Mouse (Mus musculus): ENCODE measurements around the gene Mob3a.
"Not testable (repeated sequence)": the region's sequence is repeated elsewhere in the genome, so short reads cannot be mapped to it uniquely, and the experiment has no call there.

Mob3a gene

DNA sequence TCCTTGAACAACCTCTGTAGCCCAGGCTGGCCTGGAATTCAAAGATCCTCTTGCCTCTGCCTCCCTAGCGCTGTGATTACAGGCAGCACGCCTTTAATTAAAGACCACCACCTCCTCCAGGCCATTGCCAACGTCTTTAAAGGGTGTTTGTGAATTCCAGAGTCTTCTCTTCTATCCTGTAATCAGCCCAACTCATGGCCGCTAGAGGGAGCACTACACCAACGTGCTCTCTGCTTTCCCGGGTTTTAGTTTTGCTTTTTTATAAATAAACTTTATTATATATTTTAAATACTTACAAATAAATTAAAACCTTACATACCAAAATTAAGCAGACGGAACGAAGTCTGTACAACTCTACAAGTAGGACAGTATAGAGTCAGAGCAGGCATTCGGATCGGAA, 42.6 kb downstream of the Mob3a start:
- DNase-seq: peak; percentile 90

DNA sequence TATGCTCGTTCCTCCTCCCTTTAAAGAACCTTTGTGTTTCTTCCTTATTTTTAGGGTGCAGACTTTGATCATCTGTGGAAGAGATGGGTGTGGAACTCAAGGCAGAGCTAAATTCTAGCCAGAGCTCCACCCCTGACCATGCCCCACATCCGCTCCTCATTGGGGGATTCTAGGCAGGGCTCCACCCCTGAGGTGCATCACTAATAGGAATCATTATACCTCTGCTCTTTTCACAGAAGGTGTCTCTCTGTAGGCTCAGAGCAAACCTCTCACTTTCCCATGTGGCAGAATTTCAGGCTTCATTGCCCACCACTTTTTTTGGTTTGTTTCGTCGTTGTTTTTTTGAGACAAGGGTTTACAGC, 43.0 kb downstream of the Mob3a start:
- DNase-seq: peak; percentile 56

DNA sequence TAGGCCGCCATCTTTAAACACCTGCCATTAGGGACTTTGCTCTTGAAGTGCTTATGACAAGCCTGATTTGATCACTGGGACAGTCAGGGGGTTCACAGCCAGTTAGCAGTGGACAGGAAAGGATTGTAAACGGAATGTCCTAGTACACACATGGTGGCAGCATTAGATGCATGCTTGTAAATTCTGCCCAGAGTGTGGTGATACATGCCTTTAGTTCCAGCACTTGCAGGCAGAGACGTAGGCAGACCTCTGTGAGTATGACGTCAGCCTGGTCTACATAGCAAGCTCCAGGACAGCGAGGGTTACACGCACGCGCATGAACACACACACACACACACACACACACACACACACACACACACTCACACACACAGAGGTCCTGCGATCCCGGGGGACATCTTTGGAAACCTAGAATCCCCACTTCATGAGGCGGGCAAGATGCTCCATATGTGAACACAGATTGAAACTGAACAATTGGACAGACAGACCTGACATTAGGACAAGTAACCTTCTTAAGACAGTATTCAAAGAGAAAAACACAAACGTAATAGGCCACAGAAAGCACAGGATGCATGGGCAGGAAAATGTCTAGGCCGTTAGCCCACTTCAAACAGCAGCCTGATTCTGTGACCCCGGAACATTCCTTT, 43.5 kb downstream of the Mob3a start:
- DNase-seq: no peak

DNA sequence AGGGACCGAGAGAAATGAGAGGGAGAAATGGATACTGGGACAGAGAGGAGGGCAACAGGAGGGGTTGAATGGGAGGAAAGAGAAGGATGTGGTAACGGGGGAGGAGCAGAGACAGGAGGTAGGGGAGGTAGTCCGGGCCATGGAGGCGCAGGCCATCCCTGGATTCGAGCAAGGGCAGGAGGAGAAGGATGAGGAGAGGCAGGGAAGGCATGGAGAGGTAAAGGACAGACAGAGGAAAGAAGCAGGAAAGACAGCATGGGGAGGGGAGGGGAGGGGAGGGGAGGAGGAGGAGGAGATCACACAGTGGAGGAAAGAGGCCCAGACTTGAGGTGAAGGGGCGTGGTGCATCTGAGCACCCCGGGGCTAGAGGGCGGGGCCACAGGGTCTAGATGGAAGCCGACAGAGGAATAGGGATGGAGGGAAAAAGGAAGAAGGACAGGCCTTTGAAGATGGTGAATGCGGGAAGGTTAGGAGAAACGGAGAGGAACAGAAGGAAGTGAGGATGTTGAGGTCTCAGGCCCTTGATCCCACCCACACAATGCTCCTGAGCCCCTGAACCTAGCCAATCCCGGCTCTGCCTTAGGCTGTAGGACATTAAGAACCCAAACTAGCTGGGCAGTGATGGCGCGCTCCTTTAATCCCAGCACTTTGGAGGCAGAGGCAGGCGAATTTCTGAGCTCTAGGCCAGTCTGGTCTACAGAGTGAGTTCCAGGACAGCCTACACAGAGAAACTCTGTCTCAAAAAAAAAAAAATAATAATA, 44.7 kb downstream of the Mob3a start, which contains the start of gene Btbd2:
Gene Btbd2, minus strand, starts transcription at position 209 of the 761 bp plus-strand sequence.
- DNase-seq: peak; percentile 69

DNA sequence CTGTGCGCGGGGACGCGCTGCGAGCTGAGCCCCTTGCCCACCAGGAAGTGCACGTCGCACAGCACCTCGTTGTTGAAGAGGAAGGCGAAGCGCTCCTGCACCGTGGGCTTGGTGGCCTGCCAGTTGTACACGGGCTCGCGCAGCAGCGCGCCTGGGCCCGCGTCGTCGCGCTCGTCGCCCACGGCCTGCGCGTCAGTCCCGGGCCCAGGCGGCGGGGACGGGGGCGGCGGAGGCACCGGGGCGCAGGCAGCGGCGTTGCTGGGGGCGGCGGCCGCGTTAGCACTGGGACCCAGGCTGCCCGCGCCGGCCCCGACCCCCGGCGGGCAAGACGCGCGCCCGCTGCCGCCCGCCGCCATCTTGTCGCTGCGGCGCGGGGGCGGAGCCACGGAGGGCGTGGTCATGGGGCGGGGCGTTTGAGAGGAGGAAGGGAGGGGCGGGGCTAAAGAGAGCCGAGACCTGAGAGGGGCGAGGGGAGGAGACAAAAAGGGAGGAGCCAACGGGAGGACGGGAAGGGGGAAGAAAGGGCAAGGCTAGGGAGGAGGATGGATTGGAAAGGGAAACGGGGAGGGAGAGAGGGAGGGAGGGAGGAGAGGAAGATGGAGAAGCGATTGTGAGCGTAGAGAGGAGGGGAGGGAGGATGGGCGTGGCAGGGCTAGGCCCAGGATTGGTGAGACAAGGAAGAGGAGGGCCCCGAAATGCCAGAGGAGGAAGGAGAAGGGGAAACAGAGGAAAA, 45.5 kb downstream of the Mob3a start:
- peak; percentile 100 for DNase-seq

DNA sequence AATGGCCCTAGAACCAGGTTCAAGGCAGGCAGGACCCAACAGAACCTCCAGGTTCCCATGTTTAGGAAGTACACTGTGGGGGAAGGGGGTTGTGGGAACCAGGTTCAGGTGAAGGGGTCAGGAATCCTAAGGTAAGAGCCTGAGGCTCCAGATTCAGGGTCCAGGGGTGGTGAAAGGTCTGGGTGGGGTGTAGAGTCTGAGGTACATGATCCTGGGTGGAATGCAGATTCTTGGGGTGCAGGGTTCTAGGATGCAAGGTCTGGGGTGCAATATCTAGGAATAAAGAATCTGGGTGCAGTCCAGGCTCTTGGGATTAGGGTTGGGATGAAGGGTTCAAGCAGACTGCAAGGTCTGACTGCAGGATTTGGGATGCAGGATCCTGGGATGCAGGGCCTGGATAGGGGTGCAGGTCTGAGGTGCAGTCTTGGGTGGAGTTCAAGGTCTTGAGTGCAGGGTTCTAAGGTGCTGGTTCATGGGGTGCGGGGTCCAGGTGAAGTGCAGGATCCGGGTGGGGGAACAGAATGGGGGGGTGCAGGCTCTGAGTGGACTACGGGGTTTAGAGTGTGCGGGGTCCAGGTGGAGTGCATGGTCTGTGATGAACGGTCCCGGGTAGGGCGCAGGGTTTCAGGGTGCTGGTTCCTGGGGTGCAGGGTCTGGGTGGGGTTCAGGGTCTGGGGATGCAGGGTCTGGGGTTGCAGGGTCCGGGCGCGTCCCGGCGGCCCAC, 46.2 kb downstream of the Mob3a start:
- DNase-seq: no peak

DNA sequence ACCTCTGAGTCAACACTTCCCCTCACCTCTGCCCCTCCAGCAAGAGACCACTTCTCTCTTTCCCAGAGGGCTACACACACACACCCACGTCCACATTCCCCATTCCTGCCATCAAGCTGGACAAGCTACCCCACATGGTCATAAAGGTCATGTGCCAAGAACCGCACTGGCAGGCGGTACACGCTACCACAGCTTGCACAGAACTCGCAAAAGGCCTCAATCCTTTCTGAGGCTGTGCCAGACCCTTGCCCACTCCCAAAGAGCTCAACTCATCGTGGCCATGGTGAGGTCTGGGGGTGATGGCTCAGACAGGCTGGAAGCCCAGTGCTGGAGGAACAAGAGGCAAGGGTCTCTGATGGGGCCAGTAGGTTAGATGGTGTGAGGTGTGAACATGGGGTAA, 46.9 kb downstream of the Mob3a start:
- DNase-seq: no peak

DNA sequence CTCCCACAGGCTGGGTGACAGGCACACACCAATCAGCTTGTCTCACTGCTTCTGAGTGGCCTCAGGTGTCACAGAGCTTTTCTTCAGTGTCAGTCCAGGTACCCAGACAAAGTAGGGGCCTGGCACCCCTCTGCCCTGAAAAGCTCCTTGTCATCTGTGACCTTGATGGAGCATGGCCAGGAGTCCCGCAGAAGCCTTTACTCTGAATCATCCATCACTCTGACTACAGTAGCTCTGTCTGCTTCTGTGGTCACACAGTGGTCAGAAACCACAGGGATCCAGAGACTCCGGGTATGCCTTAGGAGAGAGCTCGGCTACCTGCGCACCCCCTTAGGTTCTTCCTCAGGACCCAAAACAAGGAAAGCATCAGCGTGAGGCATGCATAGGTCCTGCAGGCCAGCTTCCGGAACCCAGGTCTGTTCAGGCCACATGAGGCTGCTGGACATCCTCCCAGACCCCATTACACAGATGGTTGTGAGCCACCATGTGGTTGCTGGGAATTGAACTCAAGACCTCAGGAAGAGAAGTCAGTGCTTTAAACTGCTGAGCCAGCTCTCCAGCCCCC, 48.5 kb downstream of the Mob3a start:
- DNase-seq: no peak

DNA sequence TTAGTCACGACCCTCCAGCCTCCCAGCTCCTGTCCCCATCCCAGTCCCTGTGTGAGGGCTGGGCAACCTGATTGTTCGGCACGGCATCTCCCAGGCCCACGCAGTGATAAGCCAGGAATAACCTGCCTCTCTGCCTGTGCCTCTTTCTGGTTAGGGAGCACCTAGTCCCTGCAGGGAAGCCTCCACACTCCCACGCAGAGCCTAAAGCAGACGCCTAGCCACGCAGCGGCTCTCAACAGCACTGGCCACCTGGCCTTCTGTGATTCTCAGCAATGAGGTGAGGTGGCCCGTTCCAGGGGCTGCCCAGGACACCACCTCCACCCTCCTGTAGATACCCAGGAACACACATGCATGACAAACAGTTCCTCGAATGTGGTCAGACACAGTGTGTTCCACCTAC, 51.4 kb downstream of the Mob3a start:
- no peak for DNase-seq

DNA sequence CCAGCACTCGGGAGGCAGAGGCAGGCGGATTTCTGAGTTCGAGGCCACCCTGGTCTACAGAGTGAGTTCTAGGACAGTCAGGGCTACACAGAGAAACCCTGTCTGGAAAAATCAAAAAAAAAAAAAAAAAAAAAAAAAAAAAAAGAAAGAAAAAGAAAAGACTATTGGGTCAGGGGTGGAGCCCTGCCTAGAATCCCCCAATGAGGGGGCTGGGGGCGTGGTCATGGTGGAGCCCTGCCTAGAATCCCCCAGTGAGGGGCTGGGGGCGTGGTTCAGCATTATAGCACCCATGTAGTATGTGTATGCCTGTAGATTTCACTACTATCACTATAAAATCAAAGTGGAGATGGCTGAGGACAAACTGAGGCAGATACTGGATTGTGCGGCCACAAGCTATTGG, 51.9 kb downstream of the Mob3a start:
- not testable (repeated sequence) for DNase-seq

DNA sequence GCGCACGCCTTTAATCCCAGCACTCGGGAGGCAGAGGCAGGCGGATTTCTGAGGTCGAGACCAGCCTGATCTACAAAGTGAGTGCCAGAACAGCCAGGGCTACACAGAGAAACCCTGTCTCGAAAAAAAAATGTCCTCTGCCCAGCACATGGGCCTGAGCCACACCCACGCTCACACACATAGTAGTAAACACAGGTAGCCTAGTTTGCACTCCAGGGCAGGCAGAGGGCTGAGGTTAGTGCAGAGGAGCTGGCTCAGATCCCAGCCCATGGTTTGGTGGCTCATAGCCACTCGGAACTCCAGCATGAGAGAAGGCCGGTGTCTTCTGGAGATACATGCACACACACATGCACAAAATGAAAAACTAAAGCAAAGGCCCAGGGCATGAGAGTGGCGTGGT, 54.8 kb downstream of the Mob3a start:
- no peak for DNase-seq

DNA sequence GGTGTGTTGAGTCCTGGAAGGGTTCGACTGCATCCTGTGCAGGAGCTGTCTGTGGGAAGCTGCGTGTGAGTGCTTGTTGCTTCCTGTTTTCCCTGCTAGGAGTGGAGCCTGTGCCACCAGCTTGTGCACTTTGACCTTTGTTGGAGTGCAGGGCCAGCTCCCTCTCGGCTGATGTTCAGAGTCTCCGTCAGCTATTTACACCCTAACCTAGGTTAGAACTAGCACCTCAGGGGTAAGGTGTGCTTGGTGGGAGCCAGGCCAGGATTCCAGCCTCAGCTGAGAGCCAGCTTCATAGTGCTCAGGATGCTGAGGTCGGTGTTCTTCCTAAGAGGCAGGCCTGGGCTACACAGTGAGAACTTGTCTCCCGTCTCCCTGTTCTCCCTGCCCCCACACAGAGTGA, 66.4 kb downstream of the Mob3a start:
- no peak for DNase-seq

All from thymus, postnatal 4 days (tissue).